Mouse (Mus musculus): ENCODE data around the gene Prkd2. TPM values are rescaled to one million over a fixed set of nuclear protein-coding genes. Genes with fewer than 3 reads are reported as not detected.

Prkd2 gene
- total RNA-seq, 2 experiments from 2014 or later, result 5.0 to 5.3 TPM

- peak; percentile 33 for DNase-seq
Measured at GRCm38 (mm10) chr7:16895511-16895910, 52.8 kb downstream of the Prkd2 start.

DNA sequence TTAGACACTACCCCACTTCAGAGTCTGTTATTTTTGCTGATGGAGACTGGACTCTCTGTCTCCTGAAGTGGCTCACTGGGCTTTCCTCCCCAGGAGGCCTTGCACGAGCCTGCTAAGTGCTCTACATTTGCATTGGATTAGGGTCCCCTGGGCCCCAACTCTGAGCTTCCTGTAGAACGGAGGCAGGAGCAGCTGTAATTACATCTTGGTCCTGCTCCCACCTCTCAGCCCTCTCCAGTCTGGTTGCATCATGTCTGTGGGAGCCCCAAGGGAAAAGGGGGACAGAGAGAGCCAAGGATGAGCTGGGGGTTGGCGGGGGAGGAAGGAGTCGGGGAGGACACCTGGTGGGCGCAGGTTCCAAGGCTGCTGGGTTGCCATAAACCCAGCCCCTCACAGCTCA, 57.8 kb downstream of the Prkd2 start:
- DNase-seq, result no peak

DNA sequence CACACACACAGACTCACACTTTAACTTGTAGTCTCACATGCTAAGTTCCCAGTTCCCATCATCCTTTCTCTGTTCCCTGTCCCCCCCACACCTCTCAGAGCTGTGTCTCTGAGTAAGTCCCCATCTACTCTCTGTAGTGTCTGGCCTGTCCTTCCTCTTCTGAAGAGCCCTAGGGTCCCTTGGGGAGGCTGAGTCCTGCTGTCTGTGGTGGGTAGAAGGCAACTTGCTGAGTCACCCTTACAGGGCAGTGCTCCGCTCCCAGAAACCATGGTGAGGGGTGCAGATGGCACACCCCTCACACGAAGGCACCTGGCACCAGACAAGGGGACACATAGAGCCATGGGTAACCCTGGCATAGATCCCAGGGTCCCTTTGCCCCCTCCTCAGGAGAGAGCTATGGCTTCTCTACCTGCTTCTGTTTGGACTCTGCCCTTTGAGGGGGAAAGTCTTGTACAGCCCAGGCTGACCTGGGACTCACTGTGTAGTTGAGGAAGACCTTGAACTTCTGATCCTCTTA, 60.8 kb downstream of the Prkd2 start:
- DNase-seq, result no peak

- DNase-seq, result no peak
Measured at GRCm38 (mm10) chr7:16904120-16904675, 61.5 kb downstream of the Prkd2 start.

DNA sequence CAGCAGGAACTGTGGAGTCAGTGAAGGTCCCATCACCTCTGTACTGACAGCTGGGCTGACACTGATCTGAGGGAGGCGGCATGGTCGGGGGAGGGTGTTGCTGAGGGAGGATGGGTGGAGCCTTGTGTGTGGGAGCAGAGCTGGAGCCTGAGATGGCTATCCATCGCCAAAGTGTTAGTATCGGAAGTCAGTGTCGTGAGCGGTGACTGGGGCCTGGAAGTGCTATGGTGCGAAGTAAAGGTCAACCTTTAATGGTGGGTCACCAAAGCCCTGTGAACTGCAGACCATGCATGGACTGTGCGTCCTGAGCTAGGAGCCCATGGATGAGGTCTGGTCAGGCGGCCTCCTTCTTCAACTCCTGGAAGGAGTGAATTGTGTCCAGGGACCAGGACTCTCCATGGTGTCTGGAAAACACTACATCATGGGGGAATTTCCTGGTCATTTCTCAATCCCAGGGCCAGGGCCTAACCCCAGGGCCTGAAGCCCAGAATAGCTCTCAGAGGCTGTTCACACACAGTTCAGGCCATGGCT, 62.9 kb downstream of the Prkd2 start:
- DNase-seq, result peak; percentile 49

GRCm38 (mm10) chr7:16906281-16906680, 63.6 kb downstream of the Prkd2 start, which contains the start of gene Ptgir:
Ptgir (plus strand) TSS chr7:16906490.
- peak; percentile 83 for DNase-seq

DNA sequence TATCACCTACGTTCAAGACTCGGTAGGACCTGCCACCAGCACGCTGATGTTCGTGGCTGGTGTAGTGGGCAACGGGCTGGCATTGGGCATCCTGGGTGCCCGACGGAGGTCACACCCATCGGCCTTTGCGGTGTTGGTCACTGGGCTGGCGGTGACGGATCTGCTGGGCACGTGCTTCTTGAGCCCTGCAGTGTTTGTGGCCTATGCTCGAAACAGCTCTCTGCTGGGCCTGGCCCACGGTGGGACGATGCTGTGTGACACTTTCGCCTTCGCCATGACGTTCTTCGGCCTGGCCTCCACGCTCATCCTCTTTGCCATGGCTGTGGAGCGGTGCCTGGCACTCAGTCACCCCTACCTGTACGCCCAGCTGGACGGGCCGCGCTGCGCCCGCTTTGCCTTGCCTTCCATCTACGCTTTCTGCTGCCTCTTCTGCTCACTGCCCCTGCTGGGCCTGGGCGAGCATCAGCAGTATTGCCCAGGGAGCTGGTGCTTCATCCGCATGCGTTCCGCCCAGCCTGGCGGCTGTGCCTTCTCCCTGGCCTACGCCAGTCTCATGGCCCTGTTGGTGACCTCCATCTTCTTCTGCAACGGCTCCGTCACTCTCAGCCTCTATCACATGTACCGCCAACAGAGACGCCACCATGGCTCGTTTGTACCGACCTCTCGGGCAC, 64.3 kb downstream of the Prkd2 start:
- DNase-seq, result peak; percentile 9

- DNase-seq, result no peak
Measured at GRCm38 (mm10) chr7:16907842-16908241, 65.1 kb downstream of the Prkd2 start.

DNA sequence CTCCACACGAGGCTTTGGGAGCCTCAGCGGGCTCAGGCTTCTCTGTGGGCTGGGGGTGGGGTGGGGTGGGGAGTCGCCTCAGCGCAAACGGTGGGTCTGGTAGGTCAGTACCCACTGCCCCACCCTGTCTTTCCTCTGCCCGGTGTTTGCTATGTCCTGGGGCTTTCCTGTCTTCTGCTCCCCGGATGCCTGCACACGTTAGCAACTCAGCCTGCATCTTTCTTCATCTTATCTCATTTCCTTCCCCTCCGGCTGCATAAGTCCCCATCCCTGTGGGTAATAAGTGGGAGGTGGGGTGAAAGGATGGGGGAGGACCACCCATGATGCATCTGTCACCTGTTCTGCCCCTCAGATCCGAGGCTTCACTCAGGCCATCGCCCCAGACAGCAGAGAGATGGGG, 65.7 kb downstream of the Prkd2 start:
- DNase-seq, result no peak

DNA sequence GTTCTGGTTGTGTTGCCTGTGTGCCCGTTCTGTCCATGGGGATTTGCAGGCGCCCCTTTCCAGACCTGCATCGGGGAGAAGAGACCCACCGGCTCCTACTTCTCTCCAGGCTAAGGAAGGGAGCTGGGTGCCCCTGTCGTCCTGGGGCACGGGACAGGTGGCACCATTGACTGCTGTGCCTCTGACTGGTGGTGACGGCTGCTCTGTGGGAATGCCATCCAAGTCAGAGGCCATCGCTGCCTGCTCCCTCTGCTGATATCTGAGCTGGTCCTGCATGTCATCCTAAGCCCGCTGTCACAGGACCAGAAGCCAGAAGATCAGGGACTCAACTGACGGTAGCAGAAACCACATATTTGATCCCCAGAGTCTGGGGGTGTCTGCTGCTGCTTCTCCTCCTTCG, 66.2 kb downstream of the Prkd2 start:
- DNase-seq, result no peak

DNA sequence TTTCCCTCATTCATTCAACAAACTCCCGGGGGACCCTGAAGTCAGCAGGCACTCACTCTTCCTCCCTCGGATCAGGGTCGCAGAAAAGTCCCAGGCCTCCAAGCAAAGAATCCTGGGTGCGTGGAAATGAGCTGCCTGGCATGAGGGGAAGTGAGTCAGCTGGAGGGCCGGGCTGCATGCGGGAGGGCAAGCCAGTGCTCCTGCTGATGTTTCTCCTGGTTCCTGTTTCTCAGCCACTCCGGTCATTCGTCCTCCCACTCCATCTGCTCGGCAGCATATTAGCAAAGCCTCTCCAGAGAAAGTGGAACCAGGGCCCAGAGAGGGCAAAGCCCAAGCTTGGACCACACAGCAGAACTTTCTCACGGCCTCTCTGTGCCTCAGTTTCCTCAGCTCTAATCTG, 67.2 kb downstream of the Prkd2 start:
- DNase-seq, result peak; percentile 26

DNA sequence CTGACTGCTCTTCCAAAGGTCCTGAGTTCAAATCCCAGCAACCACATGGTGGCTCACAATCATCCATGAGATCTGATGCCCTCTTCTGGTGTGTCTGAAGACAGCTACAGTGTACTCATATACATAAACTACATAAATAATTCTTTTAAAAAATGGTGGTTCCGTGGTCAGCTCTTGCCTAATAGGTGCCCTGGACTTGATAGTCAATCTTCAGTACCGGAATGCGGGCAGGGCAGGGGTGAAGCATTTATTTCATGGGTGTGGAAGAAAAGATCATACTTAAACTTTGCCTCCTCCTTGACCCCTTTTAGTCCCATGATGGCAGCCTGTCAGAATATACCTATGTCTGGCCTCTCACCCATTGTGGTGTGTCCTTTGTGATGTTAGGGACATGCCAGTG, 69.2 kb downstream of the Prkd2 start:
- DNase-seq, result no peak

GRCm38 (mm10) chr7:16912360-16912759, 69.7 kb downstream of the Prkd2 start:
- DNase-seq, result peak; percentile 65

DNA sequence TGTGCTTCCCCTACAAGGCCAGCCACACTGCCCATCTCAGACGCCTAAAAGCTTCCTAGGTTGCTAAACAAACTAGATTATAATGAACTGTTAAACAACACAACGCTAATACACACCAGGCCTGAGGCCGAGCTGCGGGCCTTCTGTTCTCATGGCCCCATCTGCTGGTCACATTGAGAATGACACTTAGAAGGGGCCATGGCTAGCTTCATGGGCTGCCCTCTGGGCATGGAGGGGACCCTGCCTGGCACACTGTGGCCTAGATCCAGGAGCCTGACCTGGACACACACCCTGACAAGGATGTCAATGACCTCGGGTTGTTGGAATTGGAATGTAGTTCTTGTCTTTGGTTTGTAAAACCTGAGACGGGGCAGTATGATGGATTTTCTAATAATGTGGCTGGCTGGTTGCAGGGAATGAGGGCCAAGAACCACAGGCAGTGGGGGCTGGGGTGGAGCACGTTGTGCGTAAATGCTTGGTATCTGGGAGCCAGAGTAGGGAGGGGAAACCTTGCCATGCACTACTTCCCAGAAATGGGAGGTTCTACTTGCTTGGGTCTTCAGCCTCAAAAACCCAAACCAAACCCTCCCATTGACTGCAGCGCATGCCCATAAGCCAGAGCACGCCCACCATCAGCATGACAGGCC, 71.2 kb downstream of the Prkd2 start:
- DNase-seq, result peak; percentile 52

DNA sequence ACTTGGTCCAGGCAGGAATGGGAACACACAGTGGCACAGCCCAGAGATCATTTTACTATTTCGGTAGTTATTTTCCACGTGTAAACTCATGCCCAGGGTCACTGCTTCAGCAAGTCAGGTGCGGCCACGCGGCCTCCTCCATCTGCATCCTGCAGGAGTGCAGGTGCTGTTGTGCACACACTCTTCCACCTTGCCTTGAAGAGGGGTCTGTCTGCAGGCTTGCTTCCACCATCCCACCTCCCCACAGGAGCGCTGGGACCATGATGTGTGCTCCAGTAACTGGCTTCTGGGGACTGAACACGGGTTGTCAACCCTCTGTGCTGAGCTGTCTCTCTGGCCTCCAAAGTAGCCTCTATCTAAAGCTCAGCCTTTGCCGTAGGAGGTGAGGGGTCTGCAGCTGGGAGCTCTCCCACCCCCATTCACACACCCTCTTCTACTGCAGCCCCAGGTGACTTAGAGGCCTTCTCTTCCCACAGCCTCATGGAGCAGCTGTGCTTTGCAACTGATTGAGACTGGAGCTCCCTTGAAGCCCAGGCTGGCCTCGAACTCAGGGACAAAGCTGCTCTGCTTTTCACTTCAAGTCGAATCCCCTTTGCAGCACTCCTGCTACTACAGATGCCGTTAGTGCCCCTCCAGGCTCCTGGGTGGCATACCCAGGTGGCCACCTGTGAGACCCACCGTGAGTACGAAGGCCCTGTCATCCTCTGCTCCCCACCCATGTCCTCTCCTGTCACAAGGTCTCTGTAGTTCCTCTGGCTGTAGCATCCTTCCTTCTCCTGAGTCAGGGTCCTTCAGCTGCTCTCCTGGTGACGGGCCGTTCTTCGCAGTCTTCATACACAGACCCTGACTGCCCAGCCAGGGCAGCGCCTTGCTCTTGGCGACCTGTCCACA, 72.0 kb downstream of the Prkd2 start:
- DNase-seq, result no peak

DNA sequence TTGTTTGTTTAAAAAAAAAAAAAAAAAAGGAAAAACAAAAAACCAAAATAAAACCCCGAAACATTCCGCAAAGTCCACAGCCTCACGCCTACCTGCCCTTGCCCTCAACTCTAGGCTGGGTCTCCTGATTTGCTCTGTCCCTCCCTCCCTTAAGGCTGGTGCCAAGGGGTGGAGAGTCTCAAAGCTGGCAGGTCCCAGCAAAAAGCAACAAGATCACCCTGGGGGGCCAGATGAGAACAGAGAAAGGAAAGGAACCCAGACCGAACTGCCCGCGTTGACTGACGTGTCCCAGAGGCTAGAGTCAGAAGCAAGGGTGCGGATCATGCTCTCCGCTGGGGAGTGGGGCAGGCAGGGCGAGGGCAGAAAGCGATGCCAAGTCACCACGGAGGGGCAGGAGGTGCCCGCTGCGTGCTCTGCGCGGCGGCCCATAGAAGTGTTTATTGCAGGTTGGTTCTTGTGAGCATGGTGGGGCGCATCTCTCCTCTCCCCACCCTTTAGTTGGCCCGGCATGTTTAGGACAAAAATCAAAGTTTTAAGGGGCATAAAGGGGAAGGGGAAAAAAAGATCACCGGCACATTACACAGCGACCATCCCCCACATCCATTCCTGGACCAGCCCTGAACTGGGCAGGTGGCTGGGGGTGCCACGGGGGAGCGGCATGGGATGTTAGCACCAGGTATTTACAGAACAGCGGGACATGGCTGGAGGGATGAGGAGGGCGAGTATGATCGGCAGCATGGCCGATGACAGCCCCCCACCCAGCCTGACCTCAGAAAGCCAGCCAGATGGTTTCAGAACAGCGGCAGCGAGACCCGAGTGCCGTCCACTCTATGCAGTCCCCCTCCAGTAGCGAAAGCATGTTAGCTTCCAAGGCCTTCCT, 73.0 kb downstream of the Prkd2 start:
- DNase-seq, result no peak

DNA sequence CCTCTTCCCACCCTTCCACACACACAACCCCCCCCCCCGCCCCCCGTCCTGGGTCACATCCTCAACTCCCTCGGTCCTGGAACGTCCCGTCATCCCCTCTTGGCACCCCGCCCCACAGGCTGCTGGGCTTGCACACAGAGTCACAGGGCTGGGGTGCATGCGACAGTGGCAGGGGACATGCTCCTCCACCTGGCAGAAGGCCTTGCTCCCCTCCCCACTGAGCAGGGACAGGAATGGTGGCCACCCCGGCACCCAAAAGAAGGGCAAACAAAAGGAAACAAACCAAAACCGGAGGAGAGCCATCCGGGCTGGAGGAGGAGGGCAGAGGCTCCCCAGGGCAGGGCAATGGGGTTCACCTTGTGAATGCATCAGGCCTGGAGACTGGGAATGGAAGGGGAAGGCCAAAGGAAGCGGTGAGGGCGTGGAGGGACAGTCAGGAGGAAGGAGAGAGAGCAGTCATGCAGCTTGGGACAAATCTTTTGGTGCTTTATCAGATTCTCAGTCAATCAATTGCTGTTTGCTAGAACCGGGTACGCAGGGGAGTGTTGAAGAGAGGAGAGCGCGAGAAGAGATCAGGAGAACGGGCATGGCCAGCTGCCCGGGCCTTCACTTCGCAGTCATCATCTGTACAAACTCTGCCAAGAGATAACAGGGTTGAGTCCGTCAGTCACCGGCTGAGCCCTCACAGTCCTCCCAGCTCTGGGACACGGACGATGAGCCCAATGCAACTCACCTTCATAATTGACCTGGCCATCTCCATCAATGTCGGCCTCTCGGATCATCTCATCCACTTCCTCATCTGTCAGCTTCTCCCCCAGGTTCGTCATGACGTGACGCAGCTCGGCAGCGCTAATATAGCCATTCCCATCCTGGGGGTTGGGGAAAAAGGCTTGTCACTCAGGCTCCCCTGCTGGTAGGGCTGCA, 73.9 kb downstream of the Prkd2 start:
- no peak for DNase-seq

DNA sequence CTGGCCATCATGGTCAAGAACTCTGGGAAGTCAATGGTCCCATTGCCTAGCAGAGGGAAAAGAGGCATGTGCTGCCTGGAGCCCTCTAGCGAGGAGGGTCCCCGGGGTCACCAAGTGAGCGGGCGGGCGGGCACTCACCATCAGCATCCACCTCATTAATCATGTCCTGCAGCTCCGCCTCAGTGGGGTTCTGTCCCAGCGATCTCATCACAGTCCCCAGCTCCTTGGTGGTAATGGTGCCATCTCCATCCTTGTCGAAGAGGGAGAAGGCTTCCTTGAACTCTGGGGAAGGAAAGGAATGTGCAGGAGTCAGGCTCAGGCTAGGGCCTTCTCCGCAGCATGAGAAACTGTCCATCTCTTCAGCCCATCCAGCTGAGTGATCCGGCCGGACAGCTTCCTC, 74.7 kb downstream of the Prkd2 start:
- DNase-seq, result no peak

DNA sequence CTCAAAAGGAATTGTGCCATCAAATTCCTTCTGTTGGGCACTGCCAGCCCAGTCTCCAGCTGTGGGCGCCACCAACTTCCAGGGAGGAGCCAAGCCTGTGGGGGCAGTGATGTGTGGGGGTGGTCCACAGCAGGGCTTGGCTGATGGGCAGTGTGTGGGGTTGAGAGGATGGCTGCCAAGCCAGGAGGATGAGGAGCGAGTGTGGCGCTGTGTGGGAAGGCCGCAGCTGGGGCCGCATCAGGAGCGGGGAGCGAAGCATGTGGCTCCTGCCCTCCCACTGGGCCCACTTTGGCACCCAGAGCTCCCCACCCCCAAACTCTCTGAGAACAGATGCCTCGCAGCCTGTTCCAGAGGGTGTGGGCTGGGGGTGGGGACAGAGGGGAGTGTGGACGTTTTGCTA, 75.3 kb downstream of the Prkd2 start:
- DNase-seq, result no peak

DNA sequence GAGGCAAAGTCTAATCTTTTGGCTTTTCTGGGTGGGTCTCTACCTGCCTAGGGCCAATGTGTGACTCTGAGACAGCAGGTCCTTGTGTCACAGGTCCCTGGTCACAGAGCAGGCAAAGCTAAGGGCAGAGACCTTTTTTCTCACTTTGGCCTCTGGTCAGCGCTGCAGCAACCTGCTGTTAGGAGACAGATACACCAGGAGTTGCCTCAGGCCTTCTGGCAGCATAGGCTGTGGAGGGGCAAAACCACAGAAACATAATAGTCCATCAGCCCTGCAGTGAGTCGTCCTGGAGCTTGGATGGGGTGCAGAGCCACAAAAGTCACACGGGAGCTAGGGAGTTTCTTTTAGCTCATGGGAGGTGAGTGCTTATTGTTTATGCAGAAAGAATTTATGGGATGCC, 76.0 kb downstream of the Prkd2 start:
- DNase-seq, result no peak
